Mouse (Mus musculus): ENCODE data around the gene Fam102a. TPM values are rescaled to one million over a fixed set of nuclear protein-coding genes. Genes with fewer than 3 reads are reported as not detected.
A peak's percentile ranks its signal among the peaks of the same experiment; 100 is the strongest.

The Fam102a gene
- polyA plus RNA-seq, 1 experiment from 2014 or later, result 7.8 TPM

DNA sequence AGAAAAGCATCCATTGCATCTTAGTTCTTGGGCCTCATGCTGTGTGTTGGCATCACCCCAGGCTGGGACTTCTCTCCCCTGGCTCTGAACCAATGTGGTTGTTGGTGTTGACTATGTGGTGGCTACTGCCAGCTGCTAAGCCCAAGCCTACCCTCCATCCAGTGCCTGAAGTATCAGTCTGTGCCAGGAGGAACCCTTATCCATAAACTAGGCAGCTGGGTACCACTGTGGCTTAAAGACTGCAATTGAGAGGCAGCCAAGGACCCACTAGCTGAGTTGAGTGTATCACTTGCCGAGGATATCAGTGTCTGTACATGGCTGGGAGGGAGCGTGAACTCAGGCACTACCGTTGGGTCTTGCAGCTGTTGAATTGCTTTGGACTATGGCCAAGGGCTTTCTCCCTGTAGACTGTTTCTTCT, 7.9 kb downstream of the Fam102a start:
- Histone ChIP-seq H3K9me3 (ENCODE audit: control insufficient read depth, low read length) (no peaks in the 10 kb centered on the region), H3K4me3 (replicated peaks; ENCODE audit: low read depth, low read length) (no peak overlapping the region), H3K4me1 (ENCODE audit: control insufficient read depth, insufficient read depth, low read length) (peaks cover 19% of the 10 kb centered on the region), H3K9ac (replicated peaks; ENCODE audit: low read length) (no peak overlapping the region), H3K4me2 (ENCODE audit: low read length) (no peak overlapping the region), H3K27ac (replicated peaks; ENCODE audit: low read depth, low read length) (no peak overlapping the region), H3K36me3 (ENCODE audit: control insufficient read depth, insufficient read depth, low read length) (no peaks in the 10 kb centered on the region), H3K27me3 (ENCODE audit: control insufficient read depth, insufficient read depth, low read length) (no peaks in the 10 kb centered on the region)
- DNase-seq, result no peak
- 83% methylated on average over 3 of the region's 3 CpGs for WGBS
- no peak for ATAC-seq (ENCODE audit: low FRiP score, low TSS enrichment)

DNA sequence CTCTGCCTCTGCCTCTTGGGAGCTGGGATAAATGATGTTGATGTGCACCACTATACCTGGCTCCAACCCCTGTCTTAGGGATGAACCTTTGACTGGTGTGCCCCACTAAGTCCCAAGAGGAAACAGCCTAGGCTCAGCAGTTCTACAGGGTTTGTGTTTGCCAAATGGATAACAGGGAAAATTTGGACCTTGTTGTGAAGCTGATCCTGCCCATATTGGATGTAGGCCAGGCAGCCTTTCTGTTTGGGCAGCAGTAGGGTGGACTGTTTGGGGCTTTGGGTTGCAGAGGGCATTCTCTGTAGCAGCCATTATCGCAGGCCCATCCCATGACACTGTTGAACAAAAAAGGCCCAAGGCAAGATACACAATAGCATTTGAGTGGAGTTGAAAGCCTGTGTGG, 11.8 kb downstream of the Fam102a start:
- no peak overlapping the region for H3K4me3 ChIP-seq (replicated peaks; ENCODE audit: low read depth, low read length)
- H3K9me3 ChIP-seq (ENCODE audit: control insufficient read depth, low read length), result no peaks in the 10 kb centered on the region
- 57% methylated on average over 1 of the region's 1 CpGs for WGBS
- H3K27me3 ChIP-seq (ENCODE audit: control insufficient read depth, insufficient read depth, low read length), result no peaks in the 10 kb centered on the region
- DNase-seq (no peak), ATAC-seq (ENCODE audit: low FRiP score, low TSS enrichment) (no peak)
- H3K9ac ChIP-seq (replicated peaks; ENCODE audit: low read length), result no peak overlapping the region
- H3K4me2 ChIP-seq (ENCODE audit: low read length), result no peak overlapping the region
- no peak overlapping the region for H3K27ac ChIP-seq (replicated peaks; ENCODE audit: low read depth, low read length)
- H3K4me1 ChIP-seq (ENCODE audit: control insufficient read depth, insufficient read depth, low read length), result no peaks in the 10 kb centered on the region
- no peaks in the 10 kb centered on the region for H3K36me3 ChIP-seq (ENCODE audit: control insufficient read depth, insufficient read depth, low read length)

DNA sequence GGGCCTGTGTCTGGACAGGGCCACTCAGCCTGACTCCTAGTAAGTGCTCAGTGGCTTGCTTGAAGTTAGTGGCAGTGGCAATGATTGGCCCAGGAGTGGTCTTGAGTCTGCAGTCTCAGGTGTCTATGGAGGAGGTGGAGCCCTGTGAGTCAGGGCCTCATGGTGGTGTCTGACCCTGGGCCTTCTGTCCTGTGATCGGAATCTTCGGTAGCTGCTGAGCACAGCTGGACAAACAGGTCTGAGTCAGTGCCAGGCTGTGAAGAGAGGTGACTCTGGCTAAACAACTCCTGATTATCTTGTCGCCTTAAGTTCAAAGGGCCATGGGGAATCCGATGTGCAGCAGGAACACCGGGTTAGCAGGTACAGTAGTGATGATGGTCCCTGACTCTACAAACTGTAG, 12.2 kb downstream of the Fam102a start:
- no peaks in the 10 kb centered on the region for H3K9me3 ChIP-seq (ENCODE audit: control insufficient read depth, low read length)

DNA sequence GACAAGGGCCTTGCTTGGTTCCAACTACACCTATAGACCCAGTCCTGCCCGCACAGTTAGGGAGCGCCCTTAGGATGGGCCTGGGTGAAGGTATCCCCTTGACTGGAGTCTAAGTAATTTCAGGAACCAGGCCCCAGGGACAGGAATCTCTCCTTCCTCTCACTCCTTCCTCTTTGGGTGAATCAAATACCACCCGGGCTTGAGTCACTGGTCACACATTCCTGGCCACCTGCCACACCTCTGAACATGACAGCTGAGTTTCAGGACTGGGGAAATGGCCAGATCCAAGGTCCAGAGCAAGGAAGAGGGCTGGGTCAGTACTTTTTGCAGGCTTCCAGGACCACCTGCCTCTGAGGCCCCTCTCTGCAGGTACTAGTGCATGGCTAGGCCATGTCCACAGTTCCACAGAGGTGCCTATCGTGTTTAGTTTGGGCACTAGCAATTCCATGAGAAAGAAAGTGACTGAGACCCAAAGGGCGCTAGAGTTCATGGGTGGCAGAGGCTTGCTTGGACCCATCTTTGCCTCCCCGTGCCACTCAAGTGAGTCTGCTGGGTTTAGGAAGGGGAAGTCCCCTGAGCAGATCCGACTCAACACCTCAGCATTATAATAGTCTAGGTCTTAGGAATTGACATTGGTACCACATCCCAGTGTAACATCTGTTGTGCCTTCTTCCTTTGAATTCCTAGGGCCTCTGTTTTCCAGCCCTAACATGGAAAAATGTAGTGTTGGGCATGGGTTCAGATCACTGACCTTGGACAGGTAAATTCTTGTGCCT, 13.0 kb downstream of the Fam102a start:
- no peak overlapping the region for H3K27ac ChIP-seq (replicated peaks; ENCODE audit: low read depth, low read length)
- no peaks in the 10 kb centered on the region for H3K27me3 ChIP-seq (ENCODE audit: control insufficient read depth, insufficient read depth, low read length)
- H3K4me2 ChIP-seq (ENCODE audit: low read length), result no peak overlapping the region
- ATAC-seq (ENCODE audit: low FRiP score, low TSS enrichment) (no peak), DNase-seq (no peak)
- H3K4me3 ChIP-seq (replicated peaks; ENCODE audit: low read depth, low read length), result no peak overlapping the region
- H3K9me3 ChIP-seq (ENCODE audit: control insufficient read depth, low read length), result no peaks in the 10 kb centered on the region
- no peaks in the 10 kb centered on the region for H3K4me1 ChIP-seq (ENCODE audit: control insufficient read depth, insufficient read depth, low read length)
- H3K36me3 ChIP-seq (ENCODE audit: control insufficient read depth, insufficient read depth, low read length), result no peaks in the 10 kb centered on the region
- no peak overlapping the region for H3K9ac ChIP-seq (replicated peaks; ENCODE audit: low read length)
- WGBS, result 94% methylated on average over 7 of the region's 7 CpGs

More for the DNA sequence above, 12.2 kb downstream of the Fam102a start:
- WGBS, result 92% methylated on average over 5 of the region's 5 CpGs
- Histone ChIP-seq H3K4me2 (ENCODE audit: low read length) (no peak overlapping the region), H3K4me1 (ENCODE audit: control insufficient read depth, insufficient read depth, low read length) (no peaks in the 10 kb centered on the region), H3K4me3 (replicated peaks; ENCODE audit: low read depth, low read length) (no peak overlapping the region), H3K36me3 (ENCODE audit: control insufficient read depth, insufficient read depth, low read length) (no peaks in the 10 kb centered on the region), H3K27ac (replicated peaks; ENCODE audit: low read depth, low read length) (no peak overlapping the region), H3K27me3 (ENCODE audit: control insufficient read depth, insufficient read depth, low read length) (no peaks in the 10 kb centered on the region), H3K9ac (replicated peaks; ENCODE audit: low read length) (no peak overlapping the region)
- ATAC-seq (ENCODE audit: low FRiP score, low TSS enrichment) (no peak), DNase-seq (no peak)

DNA sequence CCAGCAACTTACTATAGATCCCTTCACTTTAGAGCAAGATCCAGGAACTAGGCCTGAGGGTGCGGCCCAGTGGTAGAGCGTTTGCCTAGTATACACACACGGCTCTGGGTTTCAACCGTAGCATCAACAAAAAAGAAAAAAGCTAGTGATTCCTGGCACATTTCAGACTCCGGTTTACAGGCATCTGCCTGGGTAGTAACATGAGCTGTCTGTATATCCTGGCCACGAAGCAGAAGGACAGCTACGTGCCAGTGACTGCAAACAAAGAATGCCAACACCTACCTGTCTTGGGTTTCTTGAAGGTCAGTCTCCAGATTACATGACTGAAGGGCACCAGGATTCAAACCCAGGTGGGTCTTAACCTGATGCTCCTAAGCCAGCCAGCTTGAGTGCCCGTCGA, 14.0 kb downstream of the Fam102a start:
- no peak for DNase-seq
- WGBS, result 95% methylated on average over 9 of the region's 9 CpGs
- ATAC-seq (ENCODE audit: low FRiP score, low TSS enrichment), result no peak

DNA sequence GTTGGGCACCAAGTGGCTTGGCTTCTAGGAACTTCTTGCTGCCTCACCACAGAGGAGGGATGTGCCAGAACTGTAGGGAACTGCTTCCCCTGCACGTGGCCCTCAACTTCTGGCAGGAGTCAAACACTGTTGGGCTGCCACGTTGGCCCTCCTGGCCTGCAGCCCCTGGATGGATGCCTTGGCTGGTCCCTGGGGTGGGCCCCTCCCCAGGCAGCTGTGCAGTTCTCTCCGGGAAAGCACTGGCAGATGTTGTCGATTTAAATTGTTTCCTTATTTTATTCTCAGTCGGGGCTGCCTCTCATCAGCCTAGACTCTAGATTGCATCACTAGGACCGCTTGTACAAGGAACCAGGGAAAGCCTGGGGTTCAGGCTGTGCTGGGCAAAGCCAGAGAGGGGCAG, 14.6 kb downstream of the Fam102a start:
- H3K27ac ChIP-seq (replicated peaks; ENCODE audit: low read depth, low read length), result no peak overlapping the region
- ATAC-seq (ENCODE audit: low FRiP score, low TSS enrichment) (no peak), DNase-seq (no peak)
- H3K9me3 ChIP-seq (ENCODE audit: control insufficient read depth, low read length), result no peaks in the 10 kb centered on the region
- no peaks in the 10 kb centered on the region for H3K27me3 ChIP-seq (ENCODE audit: control insufficient read depth, insufficient read depth, low read length)
- no peak overlapping the region for H3K9ac ChIP-seq (replicated peaks; ENCODE audit: low read length)
- 84% methylated on average over 6 of the region's 6 CpGs for WGBS
- no peaks in the 10 kb centered on the region for H3K4me1 ChIP-seq (ENCODE audit: control insufficient read depth, insufficient read depth, low read length)
- H3K36me3 ChIP-seq (ENCODE audit: control insufficient read depth, insufficient read depth, low read length), result no peaks in the 10 kb centered on the region
- no peak overlapping the region for H3K4me3 ChIP-seq (replicated peaks; ENCODE audit: low read depth, low read length)
- H3K4me2 ChIP-seq (ENCODE audit: low read length), result no peak overlapping the region

More for the DNA sequence above, 14.0 kb downstream of the Fam102a start:
- Histone ChIP-seq H3K4me2 (ENCODE audit: low read length) (no peak overlapping the region), H3K4me3 (replicated peaks; ENCODE audit: low read depth, low read length) (no peak overlapping the region), H3K36me3 (ENCODE audit: control insufficient read depth, insufficient read depth, low read length) (no peaks in the 10 kb centered on the region), H3K9ac (replicated peaks; ENCODE audit: low read length) (no peak overlapping the region), H3K27ac (replicated peaks; ENCODE audit: low read depth, low read length) (no peak overlapping the region), H3K4me1 (ENCODE audit: control insufficient read depth, insufficient read depth, low read length) (no peaks in the 10 kb centered on the region), H3K27me3 (ENCODE audit: control insufficient read depth, insufficient read depth, low read length) (no peaks in the 10 kb centered on the region), H3K9me3 (ENCODE audit: control insufficient read depth, low read length) (no peaks in the 10 kb centered on the region)

- H3K27me3 ChIP-seq (ENCODE audit: control insufficient read depth, insufficient read depth, low read length), result no peaks in the 10 kb centered on the region
- no peak overlapping the region for H3K27ac ChIP-seq (replicated peaks; ENCODE audit: low read depth, low read length)
- H3K4me1 ChIP-seq (ENCODE audit: control insufficient read depth, insufficient read depth, low read length), result 0 out of 2 replicates have a peak, but pooled peaks cover 9% of the 10 kb centered on the region
- no peak overlapping the region for H3K4me2 ChIP-seq (ENCODE audit: low read length)
- H3K9me3 ChIP-seq (ENCODE audit: control insufficient read depth, low read length), result no peaks in the 10 kb centered on the region
- no peak overlapping the region for H3K9ac ChIP-seq (replicated peaks; ENCODE audit: low read length)
- 91% methylated on average over 5 of the region's 5 CpGs for WGBS
- no peak for ATAC-seq (ENCODE audit: low FRiP score, low TSS enrichment)
- DNase-seq, result no peak
- no peak overlapping the region for H3K4me3 ChIP-seq (replicated peaks; ENCODE audit: low read depth, low read length)
- H3K36me3 ChIP-seq (ENCODE audit: control insufficient read depth, insufficient read depth, low read length), result no peaks in the 10 kb centered on the region
These were observed 16.1 kb downstream of the Fam102a start for GRCm38 (mm10) chr2:32551236-32551635.

DNA sequence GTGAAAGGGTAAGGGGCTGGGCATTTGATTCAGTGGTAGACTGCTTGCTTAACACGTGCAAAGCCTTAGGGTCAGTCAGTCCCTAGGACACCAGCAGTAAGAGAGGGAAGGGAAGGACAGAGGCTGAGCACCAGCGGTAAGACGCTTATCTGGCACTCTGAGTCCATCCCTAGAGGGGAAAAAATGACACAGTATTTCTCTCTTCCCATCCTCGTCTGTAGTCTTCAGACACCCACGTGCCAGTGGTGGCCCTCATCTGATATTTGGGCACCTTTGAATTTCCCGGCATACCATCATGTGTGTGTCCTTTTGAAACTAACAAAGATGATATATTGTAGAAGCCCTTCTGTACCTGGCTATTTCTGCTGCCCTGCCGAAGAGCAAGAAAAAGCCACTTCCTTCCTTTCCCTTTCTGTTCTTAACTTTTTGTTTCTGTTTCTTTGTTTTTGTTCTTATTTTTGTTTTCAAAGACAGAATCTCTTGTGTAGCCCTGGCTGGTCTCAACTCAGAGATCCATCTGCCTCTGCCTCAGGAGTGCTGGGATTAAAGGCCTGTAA, 18.5 kb downstream of the Fam102a start:
- H3K9ac ChIP-seq (replicated peaks; ENCODE audit: low read length), result no peak overlapping the region
- H3K4me2 ChIP-seq (ENCODE audit: low read length), result no peak overlapping the region
- no peak overlapping the region for H3K27ac ChIP-seq (replicated peaks; ENCODE audit: low read depth, low read length)
- DNase-seq, result no peak
- H3K27me3 ChIP-seq (ENCODE audit: control insufficient read depth, insufficient read depth, low read length), result no peaks in the 10 kb centered on the region
- H3K9me3 ChIP-seq (ENCODE audit: control insufficient read depth, low read length), result no peaks in the 10 kb centered on the region
- peaks cover 13% of the 10 kb centered on the region; the same call in 1 of the 2 replicates for H3K4me1 ChIP-seq (ENCODE audit: control insufficient read depth, insufficient read depth, low read length)
- H3K36me3 ChIP-seq (ENCODE audit: control insufficient read depth, insufficient read depth, low read length), result no peaks in the 10 kb centered on the region
- ATAC-seq (ENCODE audit: low FRiP score, low TSS enrichment), result no peak
- WGBS, result 83% methylated on average over 7 of the region's 7 CpGs
- no peak overlapping the region for H3K4me3 ChIP-seq (replicated peaks; ENCODE audit: low read depth, low read length)

DNA sequence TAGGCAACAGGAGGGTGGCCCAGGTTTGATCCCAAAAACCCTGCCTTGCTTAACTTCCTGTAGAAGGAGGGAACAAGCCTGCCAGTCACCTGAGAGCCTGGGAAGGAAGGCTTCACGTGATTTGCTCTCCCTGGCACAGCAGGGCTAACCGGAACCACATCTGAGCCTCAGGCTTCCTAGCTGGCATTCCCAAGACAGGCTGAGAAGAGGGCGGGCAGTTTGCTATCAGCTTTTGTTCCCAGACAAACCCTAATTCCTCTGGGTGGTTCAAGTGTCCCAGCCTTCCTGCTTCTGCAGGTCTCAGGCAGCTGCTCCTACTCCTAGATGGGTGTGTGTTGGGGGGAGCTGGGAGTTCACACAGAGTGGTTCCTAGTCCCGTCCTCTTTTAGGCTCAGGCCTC, 20.4 kb downstream of the Fam102a start:
- H3K27me3 ChIP-seq (ENCODE audit: control insufficient read depth, insufficient read depth, low read length), result no peaks in the 10 kb centered on the region
- no peak overlapping the region for H3K4me2 ChIP-seq (ENCODE audit: low read length)
- no peaks in the 10 kb centered on the region for H3K36me3 ChIP-seq (ENCODE audit: control insufficient read depth, insufficient read depth, low read length)
- no peak overlapping the region for H3K4me3 ChIP-seq (replicated peaks; ENCODE audit: low read depth, low read length)
- ATAC-seq (ENCODE audit: low FRiP score, low TSS enrichment) (no peak), DNase-seq (peak; percentile 27)
- H3K27ac ChIP-seq (replicated peaks; ENCODE audit: low read depth, low read length), result peak overlapping the region; percentile 52
- no peaks in the 10 kb centered on the region for H3K9me3 ChIP-seq (ENCODE audit: control insufficient read depth, low read length)
- whole genome bisulfite sequencing, result 24% methylated on average over 4 of the region's 4 CpGs
- H3K4me1 ChIP-seq (ENCODE audit: control insufficient read depth, insufficient read depth, low read length), result peaks cover 28% of the 10 kb centered on the region
- no peak overlapping the region; the same call in 1 of the 2 replicates for H3K9ac ChIP-seq (replicated peaks; ENCODE audit: low read length)

Data from midbrain, embryonic 14.5 days (tissue).